Mouse (Mus musculus) E14TG2a.4 (cell line): ENCODE measurements around the gene Cftr.

ENCODE experiments used
- CTCF ChIP-seq: conservative IDR thresholded peaks from 2 replicates; pipeline ENCODE4 v1.5.1; 2014; ENCODE audit warnings: low read length
- NANOG ChIP-seq: IDR thresholded peaks from 2 replicates; pipeline ENCODE4 v1.6.1; 2014; ENCODE audit warnings: borderline replicate concordance, low read length, mixed read lengths
- POU5F1 ChIP-seq: IDR thresholded peaks from 2 replicates; pipeline ENCODE4 v1.6.1; 2014; ENCODE audit warnings: low read length, borderline replicate concordance

DNA sequence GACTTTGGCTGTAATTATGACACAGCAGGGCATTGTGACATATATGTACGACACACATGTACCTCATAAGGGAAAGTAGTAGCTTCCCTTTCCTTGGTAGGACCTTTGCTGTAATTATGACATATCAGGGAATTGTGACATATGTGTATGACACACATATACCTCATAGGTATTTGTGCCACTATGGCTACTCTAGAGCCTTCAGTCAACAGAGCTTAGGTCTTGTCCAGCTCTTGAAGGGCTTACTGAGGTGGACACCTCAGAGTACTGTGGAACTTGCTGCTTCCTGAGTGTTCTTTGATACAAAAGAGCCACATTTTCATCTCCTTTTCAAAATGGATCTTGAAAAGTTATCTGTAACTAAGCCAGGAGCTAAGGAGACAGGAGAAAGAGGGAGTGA lies 869 bp upstream of the Cftr start:
- TF ChIP-seq CTCF (no peak), NANOG (no peak), POU5F1 (no peak)
